Mouse (Mus musculus): ENCODE data around the gene St3gal6. TPM values are rescaled to one million over a fixed set of nuclear protein-coding genes. Genes with fewer than 3 reads are reported as not detected.

St3gal6 gene
- polyA plus RNA-seq, 1 experiment from 2014 or later = 12.8 TPM

- H3K9ac ChIP-seq (ENCODE audit: low read depth, low read length) = no peak overlapping the region
- H3K27ac ChIP-seq (replicated peaks; ENCODE audit: low read depth, low read length) = no peak overlapping the region
- no peaks in the 10 kb centered on the region for H3K27me3 ChIP-seq (replicated peaks; ENCODE audit: control insufficient read depth, insufficient read depth, low read length)
- no peaks in the 10 kb centered on the region for H3K4me1 ChIP-seq (ENCODE audit: control insufficient read depth, insufficient read depth, low read length)
- DNase-seq (ENCODE audit: low spot score) (no peak), ATAC-seq (ENCODE audit: low read depth) (no peak)
- H3K36me3 ChIP-seq (ENCODE audit: control insufficient read depth, insufficient read depth, low read length) = peaks cover 44% of the 10 kb centered on the region
- H3K9me3 ChIP-seq (ENCODE audit: control insufficient read depth, low read length) = peaks cover 8% of the 10 kb centered on the region; the same call in 1 of the 2 replicates
- H3K4me3 ChIP-seq (ENCODE audit: low read depth, low read length) = no peak overlapping the region
- 53% methylated on average over 2 of the region's 2 CpGs for WGBS
- no peak overlapping the region for H3K4me2 ChIP-seq (ENCODE audit: low read depth, low read length)
Measured at GRCm38 (mm10) chr16:58476363-58476762, 47.7 kb downstream of the St3gal6 start.

GRCm38 (mm10) chr16:58475544-58476154, 48.4 kb downstream of the St3gal6 start:
- Histone ChIP-seq H3K4me3 (ENCODE audit: low read depth, low read length) (no peak overlapping the region), H3K27ac (replicated peaks; ENCODE audit: low read depth, low read length) (no peak overlapping the region), H3K36me3 (ENCODE audit: control insufficient read depth, insufficient read depth, low read length) (peaks cover 52% of the 10 kb centered on the region), H3K4me2 (ENCODE audit: low read depth, low read length) (no peak overlapping the region), H3K4me1 (ENCODE audit: control insufficient read depth, insufficient read depth, low read length) (no peaks in the 10 kb centered on the region), H3K27me3 (replicated peaks; ENCODE audit: control insufficient read depth, insufficient read depth, low read length) (no peaks in the 10 kb centered on the region), H3K9ac (ENCODE audit: low read depth, low read length) (no peak overlapping the region), H3K9me3 (ENCODE audit: control insufficient read depth, low read length) (peaks cover 8% of the 10 kb centered on the region; the same call in 1 of the 2 replicates)
- DNase-seq (ENCODE audit: low spot score) = no peak
- ATAC-seq (ENCODE audit: low read depth) = no peak
- WGBS = 82% methylated on average over 3 of the region's 3 CpGs

- Histone ChIP-seq H3K27ac (replicated peaks; ENCODE audit: low read depth, low read length) (no peak overlapping the region), H3K9me3 (ENCODE audit: control insufficient read depth, low read length) (peaks cover 8% of the 10 kb centered on the region; the same call in 1 of the 2 replicates), H3K36me3 (ENCODE audit: control insufficient read depth, insufficient read depth, low read length) (peaks cover 52% of the 10 kb centered on the region), H3K9ac (ENCODE audit: low read depth, low read length) (no peak overlapping the region), H3K27me3 (replicated peaks; ENCODE audit: control insufficient read depth, insufficient read depth, low read length) (no peaks in the 10 kb centered on the region), H3K4me2 (ENCODE audit: low read depth, low read length) (no peak overlapping the region), H3K4me1 (ENCODE audit: control insufficient read depth, insufficient read depth, low read length) (no peaks in the 10 kb centered on the region), H3K4me3 (ENCODE audit: low read depth, low read length) (no peak overlapping the region)
- no peak for DNase-seq (ENCODE audit: low spot score)
- ATAC-seq (ENCODE audit: low read depth) = no peak
- 68% methylated on average over 3 of the region's 3 CpGs for WGBS
Measured at GRCm38 (mm10) chr16:58474875-58475274, 49.2 kb downstream of the St3gal6 start.

GRCm38 (mm10) chr16:58470841-58471240, 53.2 kb downstream of the St3gal6 start:
- no peaks in the 10 kb centered on the region for H3K27me3 ChIP-seq (replicated peaks; ENCODE audit: control insufficient read depth, insufficient read depth, low read length)
- H3K4me1 ChIP-seq (ENCODE audit: control insufficient read depth, insufficient read depth, low read length) = no peaks in the 10 kb centered on the region
- no peak overlapping the region for H3K4me2 ChIP-seq (ENCODE audit: low read depth, low read length)
- H3K4me3 ChIP-seq (ENCODE audit: low read depth, low read length) = no peak overlapping the region
- no peak for DNase-seq (ENCODE audit: low spot score)
- H3K27ac ChIP-seq (replicated peaks; ENCODE audit: low read depth, low read length) = no peak overlapping the region
- no peaks in the 10 kb centered on the region for H3K9me3 ChIP-seq (ENCODE audit: control insufficient read depth, low read length)
- no peak overlapping the region for H3K9ac ChIP-seq (ENCODE audit: low read depth, low read length)
- no peak for ATAC-seq (ENCODE audit: low read depth)
- 83% methylated on average over 4 of the region's 4 CpGs for WGBS
- H3K36me3 ChIP-seq (ENCODE audit: control insufficient read depth, insufficient read depth, low read length) = peaks cover 57% of the 10 kb centered on the region

- Histone ChIP-seq H3K27ac (replicated peaks; ENCODE audit: low read depth, low read length) (no peak overlapping the region), H3K27me3 (replicated peaks; ENCODE audit: control insufficient read depth, insufficient read depth, low read length) (no peaks in the 10 kb centered on the region), H3K4me1 (ENCODE audit: control insufficient read depth, insufficient read depth, low read length) (no peaks in the 10 kb centered on the region), H3K9ac (ENCODE audit: low read depth, low read length) (no peak overlapping the region), H3K9me3 (ENCODE audit: control insufficient read depth, low read length) (no peaks in the 10 kb centered on the region), H3K4me2 (ENCODE audit: low read depth, low read length) (no peak overlapping the region), H3K36me3 (ENCODE audit: control insufficient read depth, insufficient read depth, low read length) (peaks cover 65% of the 10 kb centered on the region), H3K4me3 (ENCODE audit: low read depth, low read length) (no peak overlapping the region)
- 87% methylated on average over 8 of the region's 8 CpGs for WGBS
- ATAC-seq (ENCODE audit: low read depth) (no peak), DNase-seq (ENCODE audit: low spot score) (no peak)
Measured at GRCm38 (mm10) chr16:58470061-58470460, 54.0 kb downstream of the St3gal6 start.

GRCm38 (mm10) chr16:58465412-58465811, 58.6 kb downstream of the St3gal6 start:
- Histone ChIP-seq H3K9me3 (ENCODE audit: control insufficient read depth, low read length) (no peaks in the 10 kb centered on the region), H3K4me3 (ENCODE audit: low read depth, low read length) (no peak overlapping the region), H3K36me3 (ENCODE audit: control insufficient read depth, insufficient read depth, low read length) (peaks cover 63% of the 10 kb centered on the region), H3K4me2 (ENCODE audit: low read depth, low read length) (no peak overlapping the region), H3K4me1 (ENCODE audit: control insufficient read depth, insufficient read depth, low read length) (no peaks in the 10 kb centered on the region), H3K27ac (replicated peaks; ENCODE audit: low read depth, low read length) (no peak overlapping the region), H3K27me3 (replicated peaks; ENCODE audit: control insufficient read depth, insufficient read depth, low read length) (no peaks in the 10 kb centered on the region), H3K9ac (ENCODE audit: low read depth, low read length) (no peak overlapping the region)
- DNase-seq (ENCODE audit: low spot score) = no peak
- 90% methylated on average over 9 of the region's 9 CpGs for WGBS
- ATAC-seq (ENCODE audit: low read depth) = no peak

- 92% methylated on average over 14 of the region's 14 CpGs for WGBS
Measured at GRCm38 (mm10) chr16:58464051-58464450, 60.0 kb downstream of the St3gal6 start.

GRCm38 (mm10) chr16:58462519-58462918, 61.5 kb downstream of the St3gal6 start:
- H3K27ac ChIP-seq (replicated peaks; ENCODE audit: low read depth, low read length) = no peak overlapping the region
- peaks cover 68% of the 10 kb centered on the region for H3K36me3 ChIP-seq (ENCODE audit: control insufficient read depth, insufficient read depth, low read length)
- no peak overlapping the region for H3K4me2 ChIP-seq (ENCODE audit: low read depth, low read length)
- no peaks in the 10 kb centered on the region for H3K9me3 ChIP-seq (ENCODE audit: control insufficient read depth, low read length)
- DNase-seq (ENCODE audit: low spot score) (no peak), ATAC-seq (ENCODE audit: low read depth) (no peak)
- no peaks in the 10 kb centered on the region for H3K27me3 ChIP-seq (replicated peaks; ENCODE audit: control insufficient read depth, insufficient read depth, low read length)
- no peak overlapping the region for H3K4me3 ChIP-seq (ENCODE audit: low read depth, low read length)
- 90% methylated on average over 2 of the region's 2 CpGs for WGBS
- H3K4me1 ChIP-seq (ENCODE audit: control insufficient read depth, insufficient read depth, low read length) = no peaks in the 10 kb centered on the region
- H3K9ac ChIP-seq (ENCODE audit: low read depth, low read length) = no peak overlapping the region

More at GRCm38 (mm10) chr16:58464051-58464450, 60.0 kb downstream of the St3gal6 start:
- DNase-seq (ENCODE audit: low spot score) (no peak), ATAC-seq (ENCODE audit: low read depth) (no peak)
- no peak overlapping the region for H3K4me3 ChIP-seq (ENCODE audit: low read depth, low read length)
- no peaks in the 10 kb centered on the region for H3K4me1 ChIP-seq (ENCODE audit: control insufficient read depth, insufficient read depth, low read length)
- no peaks in the 10 kb centered on the region for H3K9me3 ChIP-seq (ENCODE audit: control insufficient read depth, low read length)
- H3K36me3 ChIP-seq (ENCODE audit: control insufficient read depth, insufficient read depth, low read length) = peaks cover 65% of the 10 kb centered on the region
- no peak overlapping the region for H3K9ac ChIP-seq (ENCODE audit: low read depth, low read length)
- no peaks in the 10 kb centered on the region for H3K27me3 ChIP-seq (replicated peaks; ENCODE audit: control insufficient read depth, insufficient read depth, low read length)
- H3K4me2 ChIP-seq (ENCODE audit: low read depth, low read length) = no peak overlapping the region
- no peak overlapping the region for H3K27ac ChIP-seq (replicated peaks; ENCODE audit: low read depth, low read length)

- Histone ChIP-seq H3K4me1 (ENCODE audit: control insufficient read depth, insufficient read depth, low read length) (no peaks in the 10 kb centered on the region), H3K27me3 (replicated peaks; ENCODE audit: control insufficient read depth, insufficient read depth, low read length) (no peaks in the 10 kb centered on the region), H3K4me2 (ENCODE audit: low read depth, low read length) (no peak overlapping the region), H3K9ac (ENCODE audit: low read depth, low read length) (no peak overlapping the region), H3K9me3 (ENCODE audit: control insufficient read depth, low read length) (no peaks in the 10 kb centered on the region), H3K27ac (replicated peaks; ENCODE audit: low read depth, low read length) (no peak overlapping the region), H3K4me3 (ENCODE audit: low read depth, low read length) (no peak overlapping the region), H3K36me3 (ENCODE audit: control insufficient read depth, insufficient read depth, low read length) (peaks cover 66% of the 10 kb centered on the region)
- DNase-seq (ENCODE audit: low spot score) (no peak), ATAC-seq (ENCODE audit: low read depth) (no peak)
- 91% methylated on average over 2 of the region's 2 CpGs for WGBS
Measured at GRCm38 (mm10) chr16:58461856-58462518, 62.1 kb downstream of the St3gal6 start.
